Mouse (Mus musculus) yolk sac, embryonic 10.5 days (tissue): ENCODE measurements around the gene Ddb2.

Experiments
- DNase-seq: peaks from one replicate; pipeline ENCODE4 v3.0.0-alpha.2; 2017; ENCODE audit warnings: low spot score

The Ddb2 gene

DNA sequence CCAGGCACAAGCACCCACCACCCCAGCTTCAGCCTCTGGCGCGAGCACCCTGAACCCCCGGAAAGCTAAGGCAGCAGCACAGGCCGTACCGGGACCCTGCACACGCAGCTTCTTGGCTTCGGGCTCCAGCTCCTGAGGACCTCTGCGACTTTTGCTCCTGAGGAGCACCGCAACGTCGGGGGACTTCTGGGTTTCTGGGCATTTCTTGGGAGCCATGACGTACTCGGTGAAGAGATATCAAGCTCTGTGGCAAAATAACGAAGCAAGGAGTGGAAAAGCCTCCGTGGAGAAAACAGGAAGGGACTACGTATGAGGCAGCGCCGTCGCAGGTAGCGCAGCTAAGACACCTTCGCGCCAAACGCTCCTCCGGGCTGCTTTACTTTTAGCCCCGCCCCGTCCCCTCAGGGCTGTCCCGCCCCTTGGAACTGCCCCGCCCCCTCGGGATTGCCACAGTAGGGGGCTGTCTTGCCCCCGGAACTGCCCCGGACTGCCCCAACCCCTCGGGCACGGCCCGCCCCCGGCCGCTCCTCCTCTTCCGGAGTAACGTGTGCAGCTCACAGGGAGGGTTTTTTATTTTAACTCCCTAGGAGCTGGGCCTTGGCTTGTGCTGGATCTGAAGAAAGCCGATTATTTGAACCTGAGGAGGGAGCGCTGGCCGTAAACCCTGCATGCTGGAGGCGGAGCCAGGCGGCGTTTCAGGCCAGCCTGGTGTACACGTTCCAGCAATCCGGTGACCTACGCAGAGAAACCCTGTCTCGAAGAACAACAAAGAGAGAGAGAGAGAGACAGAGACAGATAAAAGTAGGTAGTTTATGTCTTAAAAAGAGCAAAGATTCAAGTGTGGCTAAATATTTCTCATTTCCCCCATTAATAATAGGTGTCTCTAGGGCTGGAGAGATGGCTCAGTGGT, at the start of gene Ddb2:
Ddb2 (minus strand) TSS at position 382 of the 910 bp plus-strand sequence.
- peak; percentile 99 for DNase-seq

DNA sequence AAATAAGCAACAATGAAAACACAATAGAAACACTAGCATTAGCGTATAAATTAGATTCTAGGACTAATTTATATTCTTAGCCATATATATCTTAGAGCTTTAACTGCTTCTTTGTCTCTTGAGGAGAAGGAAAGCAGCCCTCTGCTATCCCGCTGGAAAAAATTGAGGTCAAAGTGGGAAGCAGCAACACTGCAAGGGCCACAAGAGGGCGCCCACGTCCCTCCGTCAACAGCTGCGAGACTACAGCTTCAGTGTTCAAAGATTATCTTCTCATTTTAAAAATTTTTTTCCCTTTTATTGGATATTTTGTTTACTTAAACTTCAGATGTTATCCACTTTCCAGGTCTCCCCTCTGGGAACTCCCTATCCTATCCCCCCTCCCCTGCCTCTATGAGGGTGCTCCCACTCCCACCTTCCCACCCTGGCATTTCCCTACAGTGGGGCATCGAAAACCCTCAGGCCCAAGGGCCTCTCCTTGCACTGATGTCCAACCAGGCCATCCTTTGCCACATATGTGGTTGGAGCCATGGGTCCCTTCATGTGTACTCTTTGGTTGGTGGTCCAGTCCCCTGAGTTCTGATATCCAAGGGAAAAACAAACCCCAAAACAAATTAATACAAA, 49.2 kb upstream of the Ddb2 start:
- DNase-seq = peak; percentile 61

DNA sequence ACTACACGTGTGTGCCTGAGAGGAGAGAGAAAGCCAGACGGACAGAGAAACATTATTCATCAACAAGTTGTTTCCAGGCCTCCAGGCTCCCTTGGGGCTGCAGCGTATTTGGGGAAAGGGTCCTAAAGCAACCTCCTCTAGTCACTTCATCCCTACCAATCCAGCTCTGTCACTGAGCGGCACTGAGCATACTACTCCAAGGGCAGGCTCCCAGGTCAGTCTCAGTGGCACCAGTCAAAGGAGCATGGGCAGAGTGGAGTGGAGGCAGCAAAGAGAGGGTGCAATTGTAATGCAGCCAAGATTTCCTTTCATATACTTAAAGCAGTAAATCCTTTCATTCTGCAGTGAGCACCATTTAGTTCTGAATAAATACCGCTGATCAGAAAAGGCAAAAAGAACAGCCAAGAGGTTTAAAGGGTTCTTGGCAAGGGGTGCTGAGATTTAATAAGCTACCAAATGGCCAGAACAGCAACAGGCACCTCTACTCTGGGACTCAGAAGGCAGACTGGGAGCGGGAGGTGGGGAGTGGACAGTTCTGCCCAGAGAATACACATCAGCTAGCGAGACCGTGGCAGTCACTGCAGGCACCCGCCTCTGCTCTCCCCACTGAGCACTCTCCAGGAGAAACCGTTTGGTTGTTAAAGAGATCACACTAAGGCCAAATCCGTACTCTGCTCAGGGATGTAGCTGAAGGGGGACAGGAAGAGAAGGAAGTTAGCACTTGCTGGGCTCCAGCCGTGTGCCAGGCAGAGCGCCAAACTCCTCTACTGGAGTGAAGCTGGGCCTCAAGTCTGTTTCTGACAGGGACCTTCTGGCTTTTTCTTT, 47.8 kb upstream of the Ddb2 start:
- no peak for DNase-seq

DNA sequence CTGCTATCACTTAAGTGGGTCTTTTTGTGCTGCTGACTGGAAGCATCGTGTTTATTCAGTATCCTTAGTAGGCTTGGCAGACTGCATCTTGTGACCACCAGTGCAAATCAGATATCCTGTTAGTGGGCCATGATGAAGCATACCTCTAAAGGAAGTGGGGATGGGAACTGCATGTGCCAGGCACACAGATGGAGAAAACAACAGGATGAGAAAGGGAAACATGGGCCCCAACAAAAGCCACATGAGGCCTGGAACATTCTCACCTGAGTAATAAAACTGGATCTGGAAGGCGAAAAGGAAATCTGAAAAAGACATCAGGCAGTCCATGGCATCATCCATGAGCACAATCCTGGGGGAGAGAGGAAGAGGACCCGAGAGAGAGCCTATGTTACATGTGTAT, 47.2 kb upstream of the Ddb2 start:
- no peak for DNase-seq

DNA sequence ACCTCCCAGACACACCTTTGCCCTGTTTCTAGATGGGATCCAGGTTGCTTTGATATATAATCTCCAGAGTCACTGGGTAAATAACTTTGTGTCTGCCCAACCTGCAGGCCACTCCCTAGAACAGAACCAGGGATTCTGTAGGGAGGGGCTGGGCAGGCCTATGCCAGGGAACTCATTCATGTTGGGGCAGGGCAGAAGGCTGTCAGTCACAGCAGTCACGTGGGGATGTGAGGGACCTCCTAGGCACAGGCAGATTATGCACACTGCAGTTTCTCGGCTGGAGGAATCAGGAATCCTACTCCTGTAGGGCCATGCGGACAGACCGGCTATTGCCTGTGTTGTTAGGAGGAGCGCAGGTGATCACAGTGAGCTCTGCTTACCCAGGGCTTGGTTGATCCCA, 44.6 kb upstream of the Ddb2 start:
- no peak for DNase-seq

DNA sequence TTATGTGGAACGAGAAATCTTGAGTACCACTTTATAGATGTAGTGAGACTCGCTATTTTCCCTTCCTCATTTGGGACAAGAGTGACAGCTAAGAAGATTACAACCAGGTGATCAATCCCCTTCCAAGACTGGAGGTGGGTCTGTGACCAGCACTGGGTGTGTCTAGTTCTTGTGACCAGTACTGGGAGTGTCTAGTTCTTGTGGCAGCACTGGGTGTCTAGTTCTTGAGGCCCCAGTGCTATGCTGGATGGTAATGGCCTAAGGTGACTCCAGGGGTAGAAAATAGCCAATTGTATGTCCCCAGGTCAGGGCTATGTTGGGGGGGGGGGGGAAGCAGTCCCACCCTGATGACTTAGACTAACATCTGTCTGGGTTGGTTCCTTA, 42.6 kb upstream of the Ddb2 start:
- DNase-seq = no peak

DNA sequence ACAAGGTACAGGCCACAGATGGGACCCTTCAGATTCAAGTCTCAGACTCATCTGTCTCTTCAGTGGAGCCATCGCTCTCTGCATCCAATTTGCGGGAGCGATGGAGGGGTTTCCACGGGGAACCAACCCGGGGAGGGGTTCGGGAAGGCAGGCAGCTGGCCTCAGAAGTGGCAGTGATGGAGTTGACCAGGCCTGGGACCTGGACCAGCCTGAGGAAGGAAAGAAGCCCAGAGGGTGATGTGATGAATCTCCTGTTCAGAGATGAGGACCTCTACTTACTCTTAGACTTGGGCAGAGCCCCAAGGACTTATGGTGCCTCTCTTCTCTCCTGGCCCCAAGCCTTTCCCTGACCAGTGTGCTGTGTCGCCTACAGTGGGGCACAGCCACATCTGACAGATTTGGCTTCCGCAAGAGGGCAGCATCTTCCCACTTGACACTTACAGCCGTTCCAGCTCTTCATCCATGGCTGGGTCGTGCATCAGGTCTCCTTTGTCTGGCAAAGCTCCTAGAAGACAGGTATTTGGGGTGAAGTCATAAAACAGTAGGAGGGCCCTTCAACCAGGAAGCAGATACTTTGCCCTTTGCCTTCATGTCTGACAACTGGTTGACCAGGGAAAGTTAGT, 42.1 kb upstream of the Ddb2 start:
- peak; percentile 53 for DNase-seq

DNA sequence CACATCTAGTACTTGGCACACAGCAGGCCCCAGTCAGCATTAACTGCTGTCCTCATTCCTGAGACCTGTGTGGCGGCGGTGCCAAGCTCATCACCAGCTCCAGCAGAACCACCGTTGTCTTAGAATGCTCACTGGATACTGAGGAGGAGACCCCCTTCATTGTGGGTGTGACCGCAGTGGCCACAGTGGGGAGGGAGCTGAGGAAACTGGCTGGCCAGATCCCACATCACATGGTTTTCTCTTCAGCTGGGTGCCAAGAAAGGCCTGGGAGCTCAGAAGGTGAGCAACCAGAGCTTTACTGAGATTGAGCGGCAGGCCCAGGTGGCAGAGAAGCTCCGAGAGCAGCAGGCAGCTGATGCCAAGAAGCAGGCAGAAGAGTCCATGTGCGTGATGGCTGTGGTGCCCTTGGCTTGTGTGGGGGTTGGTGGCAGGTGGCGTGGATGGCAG, 32.9 kb upstream of the Ddb2 start:
- DNase-seq = no peak

DNA sequence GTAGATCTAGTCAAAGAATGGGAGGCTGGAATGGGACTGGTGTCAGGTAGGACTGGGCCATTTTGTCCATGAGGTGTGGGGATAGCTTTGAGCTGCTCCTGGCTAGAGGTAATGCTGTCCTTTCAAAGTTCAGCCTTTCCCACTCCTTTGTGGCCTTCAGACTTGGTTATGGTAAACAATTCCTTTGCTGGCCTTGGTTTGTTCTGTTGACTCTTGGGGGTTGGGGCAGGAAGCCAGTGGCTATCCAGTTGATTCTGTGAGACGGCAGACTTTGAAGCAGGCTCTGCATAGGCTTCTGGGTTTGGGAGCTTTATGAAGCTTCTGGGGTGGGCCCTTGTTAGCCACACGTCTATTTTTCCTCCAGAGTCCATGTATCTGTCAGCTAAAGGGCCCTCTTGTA, 31.9 kb upstream of the Ddb2 start:
- DNase-seq = peak; percentile 84

DNA sequence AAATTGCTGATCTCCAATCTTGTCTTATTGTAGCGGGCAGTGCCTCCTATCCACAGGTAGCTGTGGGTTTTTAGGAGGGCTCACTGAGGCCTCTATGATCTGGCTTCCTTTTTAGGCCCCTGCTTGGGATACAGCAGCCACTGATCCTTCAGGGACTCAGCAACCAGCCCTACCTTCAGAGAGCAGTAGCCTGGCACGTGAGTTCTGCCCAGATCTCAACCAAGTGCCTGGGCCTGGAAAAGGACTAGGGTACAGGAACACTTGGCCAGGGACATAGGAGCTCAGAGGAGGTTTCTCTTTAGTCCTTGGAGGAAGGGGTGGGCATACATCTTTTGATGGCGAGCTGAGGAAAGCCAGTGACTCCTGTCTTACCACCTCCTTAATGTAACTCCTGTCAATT, 31.3 kb upstream of the Ddb2 start:
- DNase-seq = no peak

DNA sequence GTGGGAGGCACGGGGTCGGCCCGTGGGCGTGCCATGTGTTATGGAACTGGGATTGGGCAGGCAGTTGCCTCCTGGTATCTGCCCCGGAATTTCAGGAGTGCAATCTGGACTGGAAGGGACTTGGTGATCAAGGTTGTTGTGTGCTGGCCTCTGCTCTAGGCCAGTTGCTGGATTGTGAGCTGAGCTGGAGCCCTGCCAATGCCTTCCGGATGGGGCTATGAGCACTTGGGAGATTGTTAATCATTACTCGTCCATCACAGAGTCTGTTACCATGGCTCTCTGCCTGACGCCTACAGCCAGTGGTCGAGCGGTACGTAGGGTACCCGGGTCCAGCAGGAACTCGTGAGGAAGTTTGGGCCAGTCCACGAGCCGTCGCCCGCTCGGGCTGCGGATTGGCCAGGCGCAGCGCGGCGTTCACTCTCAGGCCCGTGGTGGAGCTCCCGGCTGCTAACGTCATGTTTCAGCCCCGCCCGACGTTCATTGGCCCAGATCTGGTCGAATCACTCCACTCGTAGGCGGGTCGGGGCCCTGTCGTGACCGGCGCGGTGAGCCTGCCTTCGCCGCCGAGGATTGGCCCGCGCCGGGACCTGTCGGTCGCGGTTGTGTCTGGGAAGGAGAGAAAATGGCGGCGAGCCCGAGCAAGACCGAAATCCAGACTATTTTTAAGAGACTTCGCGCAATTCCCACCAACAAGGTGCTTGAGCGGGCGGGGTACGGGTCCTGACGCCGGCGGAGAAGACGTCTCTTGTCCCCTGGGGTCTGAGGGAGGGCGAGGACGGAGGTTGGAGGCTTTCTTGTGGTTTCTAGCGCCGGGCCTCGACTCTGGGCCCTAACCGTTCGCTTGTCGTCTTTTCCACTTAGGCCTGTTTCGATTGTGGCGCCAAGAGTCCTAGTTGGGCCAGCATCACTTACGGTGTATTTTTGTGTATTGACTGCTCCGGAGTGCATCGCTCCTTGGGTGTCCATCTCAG, 28.2 kb upstream of the Ddb2 start, which contains the start of gene Arfgap2:
Arfgap2 (plus strand) TSS at position 264 of the 971 bp plus-strand sequence.
- DNase-seq = peak; percentile 99

DNA sequence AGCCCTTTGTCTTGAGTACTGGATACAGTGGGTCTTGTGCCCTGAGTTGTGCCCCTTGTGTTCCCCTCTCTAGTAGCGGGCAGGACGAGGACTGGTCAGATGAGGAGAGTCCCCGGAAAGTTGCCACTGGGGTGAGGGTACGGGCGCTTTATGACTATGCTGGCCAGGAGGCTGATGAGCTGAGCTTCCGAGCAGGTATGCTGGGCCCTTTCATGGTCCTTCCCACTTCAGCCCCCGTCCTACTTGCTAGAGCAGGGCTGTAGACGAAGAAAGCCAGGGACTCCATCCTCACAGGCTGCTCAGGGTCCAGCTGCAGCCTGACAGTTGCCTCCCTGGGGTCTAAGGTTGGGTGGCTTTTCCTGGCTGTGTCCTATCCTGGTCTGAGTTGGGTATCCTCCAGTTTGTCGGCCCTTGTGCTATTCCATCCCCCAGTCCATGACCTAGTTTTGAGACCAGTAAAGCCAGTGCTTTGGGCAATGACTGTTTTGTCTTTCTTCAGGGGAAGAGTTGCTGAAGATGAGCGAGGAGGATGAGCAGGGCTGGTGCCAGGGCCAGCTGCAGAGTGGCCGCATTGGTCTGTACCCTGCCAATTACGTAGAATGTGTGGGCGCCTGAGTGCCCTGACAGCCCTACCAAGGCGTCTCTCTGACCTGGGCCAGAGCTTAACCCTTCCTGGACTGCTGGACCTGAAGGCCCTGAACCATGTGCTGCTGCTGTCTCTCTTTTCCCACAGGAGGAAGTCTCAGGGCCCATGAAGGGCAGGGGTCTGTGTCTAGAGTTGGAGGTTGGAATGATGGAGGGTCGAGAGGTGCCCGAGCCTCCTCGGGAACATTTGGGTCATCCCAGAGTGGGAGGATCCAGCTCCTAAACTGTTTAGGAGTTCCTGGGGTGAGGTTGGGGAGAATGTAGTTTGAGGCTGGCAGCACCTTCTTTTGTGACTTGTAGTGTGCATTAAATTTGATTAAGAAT, 27.2 kb upstream of the Ddb2 start:
- no peak for DNase-seq

DNA sequence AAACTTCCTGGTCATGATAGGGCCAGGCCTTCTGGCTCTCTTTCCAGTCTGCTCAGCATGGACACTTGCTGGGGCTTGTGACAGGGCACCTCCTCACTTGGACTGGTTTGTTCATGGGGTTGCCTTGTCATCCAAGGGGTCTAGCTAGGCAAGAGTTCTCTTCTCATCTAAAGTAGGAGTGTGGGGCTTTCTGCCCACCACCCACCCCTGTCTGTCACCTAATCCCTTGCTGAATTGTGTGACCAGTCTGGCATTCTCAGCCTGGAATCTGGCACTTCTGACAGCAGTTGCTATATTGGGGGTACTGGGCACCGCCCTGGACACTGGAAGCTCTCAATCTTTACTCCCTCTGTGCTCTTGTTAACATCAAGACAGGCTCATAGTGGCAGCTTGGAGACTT, 22.7 kb upstream of the Ddb2 start:
- DNase-seq = no peak

DNA sequence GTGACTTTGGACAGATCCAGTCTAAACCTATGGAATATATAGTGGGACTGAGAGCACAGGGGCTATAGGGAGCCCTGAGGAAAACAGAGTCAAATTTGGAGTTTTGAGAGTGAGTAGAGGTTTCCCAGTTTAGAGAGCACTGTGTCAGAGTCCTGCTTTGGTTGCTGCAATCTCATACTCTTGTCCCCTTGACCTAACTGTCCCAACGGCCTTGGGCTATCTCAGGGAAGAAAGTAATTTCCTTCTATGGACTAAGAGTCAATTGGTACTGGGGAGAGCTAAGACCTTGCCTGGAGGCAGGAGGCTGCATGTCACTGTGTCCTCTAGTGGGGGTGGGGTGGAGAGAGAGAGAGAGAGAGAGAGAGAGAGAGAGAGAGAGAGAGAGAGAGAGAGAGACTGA, 22.0 kb upstream of the Ddb2 start:
- DNase-seq = no peak

DNA sequence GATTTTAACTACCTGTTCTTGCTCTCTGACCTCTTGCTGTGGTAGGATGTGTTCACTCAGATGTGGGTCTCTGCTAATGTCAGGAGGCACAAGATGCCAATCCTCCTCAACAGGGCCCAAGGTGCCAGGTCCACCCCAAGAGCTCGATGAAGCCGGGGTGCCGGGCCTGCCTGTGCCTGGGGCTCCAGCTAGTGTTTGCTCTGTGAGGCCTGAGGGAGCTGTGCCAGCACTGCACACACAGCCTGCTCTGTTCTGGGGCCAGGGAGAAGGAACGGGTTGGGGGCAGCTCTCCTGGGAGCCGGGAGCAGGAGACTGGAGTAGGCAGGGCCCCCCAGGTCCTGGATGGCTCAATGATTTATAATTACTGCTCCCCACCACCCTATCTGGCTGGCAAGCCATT, 21.3 kb upstream of the Ddb2 start:
- no peak for DNase-seq

DNA sequence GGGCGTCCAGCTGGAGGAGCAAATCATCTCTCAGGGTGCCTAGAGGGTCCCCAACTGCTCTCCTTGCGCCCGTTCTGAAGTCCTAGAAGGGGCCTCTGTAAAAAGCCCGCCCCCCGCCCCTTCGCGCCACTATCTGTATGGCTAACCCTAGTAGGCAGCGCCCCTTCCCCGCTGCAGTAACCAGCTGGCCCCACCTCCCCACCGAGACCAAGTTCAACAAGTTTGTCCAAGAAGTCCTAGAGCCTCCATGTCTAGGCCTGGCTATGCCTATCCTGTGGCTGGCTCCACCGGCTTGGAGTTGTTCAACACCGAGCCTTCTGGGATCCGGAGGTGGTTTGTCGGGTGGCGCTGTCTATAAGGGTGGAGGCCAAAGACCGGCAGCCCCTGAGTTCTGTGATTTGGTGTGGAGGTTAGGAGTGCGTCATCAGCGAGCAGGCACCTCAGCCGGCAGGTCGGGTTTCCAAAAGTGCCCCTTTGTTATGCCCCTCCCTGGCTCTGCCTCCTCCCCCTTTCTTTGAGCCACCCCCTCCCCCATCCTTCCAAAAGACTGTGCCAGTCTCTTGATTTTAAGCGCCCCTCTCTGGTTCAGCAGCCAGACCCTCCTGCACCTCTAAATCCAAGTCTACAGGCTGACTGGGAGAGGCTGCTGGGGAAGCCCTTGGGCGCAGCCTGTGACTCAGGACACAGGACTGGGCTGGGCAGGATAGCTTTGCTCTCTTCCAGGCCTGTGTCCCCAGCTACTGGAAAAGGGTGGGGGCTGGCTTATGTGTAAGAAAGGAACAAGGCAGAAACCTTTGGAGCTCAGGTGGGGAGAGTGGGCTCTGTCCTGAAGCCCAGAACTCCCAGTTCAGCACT, 20.6 kb upstream of the Ddb2 start:
- peak; percentile 79 for DNase-seq

DNA sequence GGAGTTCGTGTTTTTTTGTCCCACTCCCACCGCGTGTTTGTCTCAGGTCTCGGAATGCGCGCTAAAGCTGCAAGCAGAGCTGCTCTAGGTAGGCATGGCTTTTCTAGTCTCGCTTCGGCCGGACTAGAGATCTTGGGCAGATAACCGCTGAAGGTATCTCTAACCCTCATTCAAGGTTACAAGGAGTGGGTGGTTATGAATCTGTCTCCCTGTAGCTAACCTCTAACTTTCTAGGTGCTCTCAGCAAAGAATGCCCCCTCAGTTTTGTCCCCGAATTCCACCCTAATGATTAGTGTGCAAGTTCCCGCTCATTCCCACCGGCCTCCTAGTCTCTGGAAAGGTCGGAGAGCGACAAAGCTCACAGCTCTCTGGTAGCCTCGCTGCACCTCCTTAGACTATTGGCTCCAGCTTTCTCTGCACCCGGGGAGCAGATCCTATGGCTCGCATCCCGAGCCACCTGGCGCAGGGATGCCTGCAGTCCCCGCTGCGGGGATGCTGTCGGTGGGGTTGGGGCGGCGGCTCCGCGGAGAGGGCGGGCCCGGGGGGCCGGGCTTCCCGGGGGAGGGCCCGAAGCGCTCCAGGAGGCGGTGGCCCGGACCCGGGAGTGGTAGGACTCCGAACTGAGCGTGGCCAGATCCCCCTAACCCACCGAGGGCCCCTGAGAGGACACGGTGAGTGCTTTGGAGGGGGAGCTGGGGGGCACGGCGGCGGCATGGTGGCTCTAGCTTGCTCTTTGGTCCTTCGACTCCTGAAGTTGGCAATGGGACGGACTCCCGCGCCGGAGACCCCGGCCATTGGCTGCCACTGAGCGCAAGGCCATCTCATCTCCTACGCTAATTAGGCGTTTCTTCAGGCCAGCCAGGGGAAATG, 19.7 kb upstream of the Ddb2 start:
- DNase-seq = peak; percentile 80

DNA sequence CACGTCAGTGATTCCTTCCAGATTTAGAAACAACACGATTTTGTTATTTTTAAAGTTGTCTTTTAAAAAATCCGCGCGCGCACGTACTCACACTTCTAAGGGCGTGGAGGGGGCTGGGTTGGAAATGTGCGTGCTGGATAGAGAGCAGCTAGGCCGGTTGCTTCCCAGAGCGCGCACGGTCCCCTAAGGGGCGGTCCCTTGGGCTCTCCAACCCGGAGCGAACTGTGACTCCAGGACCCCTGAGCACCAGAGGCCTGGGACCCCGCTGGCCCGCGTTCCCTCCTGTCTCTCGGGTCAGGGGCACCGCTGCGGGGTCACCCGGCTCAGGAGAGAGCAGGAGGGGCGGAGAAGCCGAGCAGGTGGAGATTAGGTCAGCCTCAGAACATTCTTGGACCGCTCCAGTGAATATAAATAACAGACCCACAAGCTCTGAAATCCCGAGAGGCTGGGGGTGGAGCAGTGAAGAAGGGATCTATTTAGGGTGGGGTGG, 18.9 kb upstream of the Ddb2 start, which contains the start of gene Pacsin3:
Pacsin3 (plus strand) TSS at position 294 of the 490 bp plus-strand sequence.
- DNase-seq = no peak
